Mouse (Mus musculus): ENCODE measurements around the gene Cutal.
"Not testable (repeated sequence)": the region's sequence is repeated elsewhere in the genome, so short reads cannot be mapped to it uniquely, and the experiment has no call there.

The Cutal gene

DNA sequence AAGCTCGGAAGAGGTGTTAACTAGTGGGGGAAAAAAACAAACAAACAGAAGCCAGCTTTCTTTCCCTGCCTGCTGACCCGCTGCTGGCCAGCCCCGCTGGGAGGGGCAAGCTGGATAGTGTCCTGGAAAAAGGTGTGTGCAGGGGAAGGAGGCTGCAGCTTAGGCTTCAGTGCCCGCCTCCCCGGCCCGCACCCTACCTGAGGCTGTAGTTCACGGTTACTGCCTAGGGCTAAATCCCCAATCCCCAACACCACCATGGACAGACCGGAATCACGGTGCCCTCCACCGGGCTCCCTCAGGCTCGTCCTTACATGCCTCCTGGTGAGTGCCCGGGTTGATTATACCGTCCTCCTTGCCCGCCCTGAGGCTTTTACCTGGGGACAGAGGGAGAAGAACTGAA, at the start of gene Cutal:
Gene Cutal (plus strand): TSS at position 126 of the 400 bp plus-strand sequence.
- in situ Hi-C loops (cut with MboI, MseI): loop anchor here (5.0 kb wide), 1 partner anchor 47 kb away; the partner anchor contains the start of gene Fbxw2

GRCm38 (mm10) chr2:34825827-34826459, 48.3 kb upstream of the Cutal start, which contains the start of gene Fbxw2:
Fbxw2 (minus strand) TSS chr2:34826311.
- in situ Hi-C loops (cut with MboI, MseI): loop anchor here (5.0 kb wide), 1 partner anchor 46 kb away; the partner anchor contains the start of genes Cutal and Psmd5

DNA sequence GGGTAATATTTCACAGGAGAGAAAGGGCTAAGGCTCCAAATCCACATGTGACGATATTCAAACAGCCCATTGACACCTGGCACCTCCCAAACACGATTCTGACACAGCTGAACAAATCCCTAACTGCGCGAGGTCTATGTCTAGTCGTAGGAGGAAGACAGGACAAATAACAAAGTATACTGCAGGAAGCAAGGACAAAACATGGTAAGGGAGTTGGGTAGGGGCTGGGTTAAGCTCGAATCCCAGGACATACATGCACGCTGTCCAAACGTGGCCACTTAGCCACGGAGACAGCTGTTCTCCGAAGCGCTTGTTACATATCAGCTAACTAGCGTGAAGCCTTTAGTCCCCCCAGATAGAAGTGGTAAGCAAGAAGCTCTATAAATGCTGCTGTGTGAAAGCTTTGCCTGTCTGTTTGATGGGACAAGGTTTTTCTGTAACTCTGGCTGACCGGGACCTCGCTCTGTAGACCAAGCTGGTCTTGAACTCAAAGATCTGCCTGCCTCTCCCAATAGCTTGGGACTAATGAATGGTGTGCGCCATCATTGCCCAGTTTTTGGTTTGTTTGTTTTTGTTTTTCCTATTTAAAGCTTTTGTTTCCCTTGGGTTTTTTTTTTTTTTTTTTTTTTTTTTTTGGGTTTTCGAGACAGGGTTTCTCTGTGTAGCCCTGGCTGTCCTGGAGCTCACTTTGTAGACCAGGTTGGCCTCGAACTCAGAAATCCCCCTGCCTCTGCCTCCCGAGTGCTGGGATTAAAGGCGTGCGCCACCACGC, 47.5 kb upstream of the Cutal start:
- in situ Hi-C loops (cut with MboI, MseI): loop anchor here (5.0 kb wide), 1 partner anchor 46 kb away; the partner anchor contains the start of genes Cutal and Psmd5

DNA sequence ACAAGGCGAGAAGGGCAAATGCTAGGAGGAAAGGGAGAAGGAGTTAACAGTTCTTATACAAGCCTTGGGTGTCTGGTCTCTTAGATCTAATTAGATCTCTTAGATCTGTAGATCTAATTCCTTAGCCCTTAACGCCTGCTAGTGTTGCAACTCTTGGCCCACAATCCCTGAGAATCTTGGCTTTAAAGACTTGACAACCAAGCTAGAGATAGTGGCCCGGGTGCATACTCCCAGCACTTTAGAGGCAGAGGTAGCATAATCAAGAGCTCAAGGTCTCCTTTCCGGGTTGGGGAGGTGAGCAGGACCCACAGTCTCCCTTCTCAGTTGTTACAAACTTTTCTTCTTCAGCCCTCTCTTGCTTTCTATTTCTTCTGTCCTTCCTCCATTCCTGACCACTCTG, 46.6 kb upstream of the Cutal start:
- in situ Hi-C loops (cut with MboI, MseI): loop anchor here (5.0 kb wide), 1 partner anchor 45 kb away; the partner anchor contains the start of genes Cutal and Psmd5

DNA sequence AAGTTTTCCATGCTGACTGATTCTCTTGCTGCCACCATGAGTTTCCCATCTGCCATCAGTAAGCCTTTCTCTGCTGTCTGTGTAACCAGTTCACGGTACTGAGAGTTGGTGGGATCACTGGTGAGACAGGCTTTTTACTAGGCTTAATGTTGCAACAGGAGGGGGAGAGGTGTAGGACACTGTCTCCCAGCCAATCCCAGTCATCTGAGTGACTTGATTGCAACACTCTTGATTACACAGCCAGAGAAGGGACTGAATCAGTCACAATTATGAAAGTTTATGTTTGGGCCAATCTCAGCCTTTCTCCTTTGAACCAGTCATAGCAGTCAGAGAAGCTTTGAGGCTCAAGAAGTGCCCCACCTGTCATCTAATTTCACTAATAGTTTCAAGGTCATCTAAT, 46.2 kb upstream of the Cutal start:
- in situ Hi-C loops (cut with MboI, MseI): loop anchor here (5.0 kb wide), 1 partner anchor 44 kb away; the partner anchor contains the start of genes Cutal and Psmd5

GRCm38 (mm10) chr2:34830066-34830465, 44.1 kb upstream of the Cutal start:
- in situ Hi-C loops (cut with MboI, MseI): not testable (repeated sequence)

DNA sequence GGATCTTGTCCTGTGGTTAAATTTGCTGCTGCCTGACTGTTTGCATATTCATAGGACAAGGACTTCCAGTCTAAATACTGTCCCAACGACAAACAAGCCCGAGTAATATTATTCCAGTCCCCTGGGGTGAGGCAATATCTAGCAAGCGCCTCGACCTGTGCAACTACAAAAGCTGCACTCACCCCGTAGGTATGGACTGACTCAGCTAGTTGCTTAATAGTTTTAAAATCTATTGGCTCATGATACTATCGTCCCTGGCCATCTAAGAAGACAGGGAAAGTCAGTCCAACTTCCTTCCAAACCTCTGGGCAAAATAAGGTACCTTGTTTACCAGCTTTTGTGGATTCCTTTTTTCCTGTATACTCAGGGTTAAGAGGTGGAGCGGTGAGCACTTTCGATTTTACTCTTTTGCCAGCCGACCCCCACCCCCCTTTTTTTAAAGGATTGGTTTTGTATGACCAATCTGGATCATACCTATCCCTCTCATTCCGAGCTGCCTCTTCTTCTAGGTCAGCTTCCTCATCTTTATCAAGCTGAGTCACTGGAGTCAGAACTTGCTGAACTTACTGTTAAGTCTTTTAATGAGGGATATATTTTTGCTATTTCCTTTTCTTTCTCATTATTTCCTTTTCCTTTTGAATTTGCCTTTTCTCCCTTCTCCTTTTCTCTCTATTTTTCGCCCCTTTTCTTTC, 41.3 kb upstream of the Cutal start, which contains the start of gene Gm34653:
Gene Gm34653 (plus strand): TSS at position 242 of the 692 bp plus-strand sequence.
- in situ Hi-C loops (cut with MboI, MseI): not testable (repeated sequence)

- in situ Hi-C loops (cut with MboI, MseI): no loop called here
These were observed 40.6 kb upstream of the Cutal start for GRCm38 (mm10) chr2:34833624-34834023.

DNA sequence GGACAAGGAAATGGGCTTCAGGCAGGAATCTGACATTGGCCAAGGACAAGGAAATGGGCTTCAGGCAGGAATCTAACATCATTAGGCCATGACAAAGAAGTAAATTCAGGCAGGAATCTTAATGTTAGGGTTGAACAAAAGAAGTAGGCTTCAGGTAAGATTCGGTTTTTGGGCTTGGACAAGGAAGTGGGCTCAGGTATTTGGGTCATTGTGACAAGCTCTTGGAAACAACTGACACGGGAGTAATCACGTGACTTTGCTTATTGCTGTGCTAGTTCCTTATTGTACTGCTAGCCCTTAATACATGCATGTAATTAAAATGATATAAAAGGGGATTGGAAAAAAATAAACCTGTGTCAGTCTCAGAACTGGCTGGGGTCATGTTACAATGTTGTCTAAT, 38.5 kb upstream of the Cutal start:
- in situ Hi-C loops (cut with MboI, MseI): no loop called here

- in situ Hi-C loops (cut with MboI, MseI): not testable (repeated sequence)
These were observed 34.1 kb upstream of the Cutal start for GRCm38 (mm10) chr2:34840143-34840542.

DNA sequence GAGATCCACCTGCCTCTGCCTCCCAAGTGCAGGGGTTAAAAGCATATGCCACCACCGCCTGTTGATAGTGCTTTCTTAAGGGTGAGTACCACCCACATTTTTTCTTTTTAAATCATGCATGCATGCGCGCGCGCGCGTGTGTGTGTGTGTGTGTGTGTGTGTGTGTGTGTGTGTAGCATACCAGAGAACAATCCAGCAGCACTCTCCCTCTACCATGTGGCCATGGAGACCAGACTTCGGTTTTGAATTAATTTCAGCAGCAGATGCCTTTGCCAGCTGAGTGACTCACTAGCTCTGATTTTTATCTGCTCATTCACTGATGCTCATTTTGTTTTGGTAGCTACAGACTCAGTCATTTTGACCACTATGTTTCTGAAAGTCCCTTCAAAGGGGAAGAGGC, 32.5 kb upstream of the Cutal start:
- in situ Hi-C loops (cut with MboI, MseI): no loop called here

DNA sequence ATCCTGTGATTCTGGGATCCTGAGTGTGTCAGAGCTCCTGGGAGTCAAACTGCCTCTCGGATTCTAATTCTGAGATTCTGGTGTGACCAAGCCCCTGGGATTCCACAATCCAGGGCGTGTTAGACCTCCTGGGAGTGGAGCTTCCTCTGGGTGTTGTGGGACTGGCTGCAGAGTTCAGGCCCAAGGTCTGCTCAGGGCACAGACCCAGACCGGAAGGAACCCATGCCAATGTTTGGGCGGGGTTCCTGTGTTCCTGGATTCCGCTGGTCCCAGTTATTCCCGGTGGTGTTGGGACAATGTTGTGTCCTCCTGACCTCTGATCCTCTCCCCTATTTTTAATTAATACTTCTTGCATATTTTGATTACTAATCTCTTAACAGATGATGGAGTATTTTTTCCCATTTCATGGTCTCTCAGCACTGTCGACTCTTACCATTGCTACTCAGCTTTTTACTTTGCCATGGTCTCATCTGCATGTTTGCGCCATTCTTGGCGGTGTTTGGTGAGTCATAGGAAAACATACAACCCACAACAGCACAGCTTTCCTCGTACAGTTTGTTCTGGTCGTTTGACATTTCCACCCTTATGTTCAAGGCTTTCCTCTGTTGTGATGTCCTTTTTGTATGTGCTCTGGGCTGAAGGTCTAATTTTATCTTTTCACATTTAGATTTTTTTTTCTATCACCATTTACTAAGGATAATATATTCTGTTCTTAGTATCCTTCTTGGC, 30.8 kb upstream of the Cutal start:
- in situ Hi-C loops (cut with MboI, MseI): no loop called here

DNA sequence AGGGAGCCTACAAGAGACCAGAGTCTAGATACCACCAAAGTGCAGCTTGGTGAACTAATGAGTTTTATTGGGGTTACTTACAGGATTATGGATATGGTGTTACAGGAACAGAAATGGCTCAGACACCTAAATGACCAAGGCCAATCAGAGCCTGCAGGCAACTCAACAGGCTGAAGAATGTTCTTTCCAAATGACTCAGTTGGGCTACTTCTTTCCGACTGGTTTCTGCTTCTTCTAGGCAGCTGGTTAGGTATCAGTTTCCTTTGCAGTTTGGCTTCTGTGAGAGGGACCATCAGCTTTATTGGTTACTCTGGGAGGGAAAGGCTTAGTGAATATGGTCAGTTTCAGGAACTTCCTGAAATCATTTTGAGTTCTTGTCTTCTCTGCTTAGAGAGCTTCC, 26.5 kb upstream of the Cutal start:
- in situ Hi-C loops (cut with MboI, MseI): no loop called here

DNA sequence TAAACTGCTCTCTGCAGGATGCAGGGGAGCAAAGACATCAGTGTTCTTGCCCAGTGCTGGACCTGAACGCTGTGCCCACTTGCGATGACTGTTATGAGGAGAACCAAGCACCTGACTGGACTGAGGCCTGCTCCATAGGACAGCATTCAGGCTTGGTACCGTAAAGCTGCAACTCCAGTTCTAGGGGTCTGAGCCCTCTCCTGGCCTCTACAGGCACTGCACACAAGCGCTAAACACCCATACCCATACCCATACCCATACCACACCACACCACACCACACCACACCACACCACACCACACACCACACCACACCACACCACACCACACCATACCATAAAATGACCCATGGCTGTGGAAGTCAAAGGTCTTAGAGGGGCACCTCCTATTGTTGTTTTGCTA, 18.9 kb upstream of the Cutal start:
- in situ Hi-C loops (cut with MboI, MseI): no loop called here

DNA sequence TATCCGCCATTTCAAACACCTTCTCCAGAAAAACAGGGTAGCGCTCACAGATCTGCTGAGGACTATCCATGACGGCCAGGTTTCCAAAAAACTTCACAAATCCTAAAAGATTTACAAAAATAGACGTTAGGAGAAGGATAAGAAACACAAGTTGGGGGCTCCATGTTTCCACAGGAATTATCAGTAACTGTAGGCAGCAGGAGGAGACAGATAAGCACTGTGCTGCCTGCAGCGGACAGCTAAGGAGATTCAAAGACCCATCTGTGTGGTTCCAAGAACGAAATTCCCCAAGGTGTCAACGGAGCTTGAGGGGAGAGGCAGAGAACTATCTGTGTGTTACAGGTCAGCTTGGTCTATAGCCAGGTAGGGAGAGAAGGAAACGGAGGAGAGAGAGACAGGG, 16.5 kb upstream of the Cutal start:
- in situ Hi-C loops (cut with MboI, MseI): no loop called here

DNA sequence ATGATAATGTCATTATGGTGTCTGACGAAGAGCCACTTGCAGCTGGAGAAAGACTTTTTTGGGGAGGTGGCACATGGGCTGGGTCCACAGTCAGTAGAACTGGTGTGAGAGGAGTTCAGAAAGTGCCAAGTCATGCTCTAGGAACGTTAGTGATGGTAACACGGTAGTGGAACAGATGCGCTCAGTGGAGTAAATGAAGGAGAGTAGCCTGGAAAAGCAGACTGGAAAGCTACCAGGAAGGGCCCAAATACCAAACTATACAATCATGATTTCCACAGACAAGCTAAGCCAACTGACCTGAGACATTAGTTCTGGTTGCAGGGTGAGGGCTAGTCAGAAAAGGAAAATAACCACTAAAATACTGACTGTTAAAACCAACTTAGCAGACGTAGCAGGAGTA, 4.5 kb upstream of the Cutal start:
- in situ Hi-C loops (cut with MboI, MseI): loop anchor here (5.0 kb wide), 1 partner anchor 42 kb away; the partner anchor contains the start of gene Fbxw2

DNA sequence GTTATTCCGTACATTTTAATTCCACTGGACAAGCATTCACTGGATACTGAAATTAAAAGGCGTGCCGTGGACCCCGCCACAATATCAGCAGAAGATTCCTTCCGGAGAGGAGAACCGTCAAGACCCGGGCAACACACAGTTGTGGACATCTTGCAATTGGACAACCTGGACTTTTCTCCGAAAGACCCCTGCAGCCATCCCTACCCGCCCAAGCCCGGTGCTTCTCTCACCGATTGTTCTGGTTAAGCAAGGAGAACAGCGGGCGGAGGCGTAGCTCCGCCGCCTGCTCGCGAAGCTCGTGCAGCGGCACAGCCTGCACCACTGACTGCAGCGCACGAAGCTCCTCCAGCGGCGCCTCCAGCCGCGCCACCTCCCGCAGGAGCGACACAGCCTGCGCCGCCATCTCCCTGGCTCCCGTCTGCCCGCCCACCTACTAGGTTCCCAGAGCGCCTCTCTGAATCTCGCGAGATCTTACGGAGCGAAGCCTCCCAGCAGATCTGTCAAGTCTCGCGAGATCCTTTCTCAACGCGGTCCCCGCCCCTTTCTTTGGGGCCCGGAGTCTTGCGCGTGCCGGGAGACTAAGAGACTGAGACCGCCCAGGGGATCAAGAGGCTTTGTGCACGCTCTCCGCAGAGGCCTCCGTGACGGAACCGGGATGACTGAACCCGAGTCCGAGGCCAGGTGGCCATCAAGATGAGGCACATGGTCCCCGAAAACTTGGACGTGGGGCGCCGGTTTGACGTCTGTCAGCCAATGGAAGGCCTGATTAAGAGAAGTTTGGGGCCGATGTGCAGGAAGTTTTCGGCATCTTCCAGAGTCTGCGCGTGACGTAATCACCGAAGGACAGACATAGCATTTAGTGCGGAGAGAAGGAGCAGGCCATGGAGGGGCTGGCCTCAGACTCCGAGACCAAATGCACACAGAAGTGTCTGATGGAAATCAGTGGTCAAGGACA, 3.4 kb upstream of the Cutal start:
- in situ Hi-C loops (cut with MboI, MseI): loop anchor here (5.0 kb wide), 1 partner anchor 43 kb away; the partner anchor contains the start of gene Fbxw2

DNA sequence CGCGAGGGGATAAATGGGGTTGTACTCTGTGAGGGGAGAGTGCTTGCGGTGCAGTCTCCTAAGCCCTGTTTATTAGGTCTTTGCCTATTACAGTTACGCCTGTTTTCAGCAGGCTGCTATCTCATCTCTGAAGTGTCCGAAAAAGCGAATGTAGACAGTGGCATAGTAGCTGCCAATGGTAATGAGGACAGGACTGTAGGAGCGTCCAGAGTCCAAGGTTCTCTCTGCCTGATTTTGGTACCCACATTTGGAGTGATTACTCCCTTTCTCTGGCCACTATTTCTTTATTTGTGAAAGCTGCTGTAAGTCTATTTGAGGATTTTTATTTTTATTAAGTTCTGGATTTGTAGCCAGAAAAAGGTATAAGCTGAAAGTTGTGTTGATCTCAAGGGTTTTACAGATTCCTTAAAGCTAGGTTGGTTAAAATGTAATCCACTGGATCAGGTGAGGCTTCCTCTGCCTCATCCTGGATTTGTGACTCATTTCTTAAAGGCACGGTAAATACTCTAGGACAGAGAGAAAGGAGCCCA, 685 bp downstream of the Cutal start, which contains the start of gene Psmd5:
Gene Psmd5 (minus strand): TSS at position 153 of the 530 bp plus-strand sequence.
- in situ Hi-C loops (cut with MboI, MseI): loop anchor here (5.0 kb wide), 1 partner anchor 48 kb away; the partner anchor contains the start of gene Fbxw2

- in situ Hi-C loops (cut with MboI, MseI): no loop called here
These were observed 5.9 kb downstream of the Cutal start for GRCm38 (mm10) chr2:34880054-34880453.

- in situ Hi-C loops (cut with MboI, MseI): no loop called here
These were observed 8.6 kb downstream of the Cutal start for GRCm38 (mm10) chr2:34882757-34883156.
